Mouse (Mus musculus) hindbrain, embryonic 16.5 days (tissue): Measurements from ENCODE around the gene Wfdc9. TPM values are rescaled to one million over a fixed set of nuclear protein-coding genes. Genes with fewer than 3 reads are reported as not detected.

Source experiments
- ATAC-seq: fragments of 200-750 bp; cut with Nextera tagmentation; 2 replicates; pipeline ENCODE4 v1.8.0; 2017; ENCODE audit warnings: moderate TSS enrichment, moderate library complexity
- H3K27ac ChIP-seq: fragments of 300-500 bp; sonication (generic); 2 replicates; pipeline ENCODE4 v1.5.1; 2014; ENCODE audit warnings: low read depth, mild to moderate bottlenecking, control low read depth, low read length, moderate library complexity
- H3K27me3 ChIP-seq: fragments of 300-500 bp; sonication (generic); replicated peaks from 2 replicates; pipeline ENCODE4 v1.6.1; 2014; ENCODE audit warnings: low read length; ENCODE audit not compliant: control insufficient read depth, insufficient read depth
- H3K36me3 ChIP-seq: fragments of 300-500 bp; sonication (generic); 2 replicates; pipeline ENCODE4 v1.6.1; 2014; ENCODE audit warnings: mild to moderate bottlenecking, low read length, moderate library complexity, mixed read lengths; ENCODE audit not compliant: control insufficient read depth, insufficient read depth
- H3K4me1 ChIP-seq: fragments of 300-500 bp; sonication (generic); 2 replicates; pipeline ENCODE4 v1.6.1; 2014; ENCODE audit warnings: low read depth, low read length; ENCODE audit not compliant: control insufficient read depth, insufficient read depth
- H3K4me2 ChIP-seq: fragments of 300-500 bp; sonication (generic); 2 replicates; pipeline ENCODE4 v1.6.1; 2014; ENCODE audit warnings: mild to moderate bottlenecking, low read length, control low read depth, moderate library complexity
- H3K4me3 ChIP-seq: fragments of 300-500 bp; sonication (generic); 2 replicates; pipeline ENCODE4 v1.5.1; 2014; ENCODE audit warnings: mild to moderate bottlenecking, low read length, control low read depth, moderate library complexity
- H3K9ac ChIP-seq: fragments of 300-500 bp; sonication (generic); 2 replicates; pipeline ENCODE4 v1.6.1; 2014; ENCODE audit warnings: low read depth, mild to moderate bottlenecking, control low read depth, low read length, moderate library complexity
- H3K9me3 ChIP-seq: fragments of 300-500 bp; sonication (generic); 2 replicates; pipeline ENCODE4 v1.6.1; 2014; ENCODE audit warnings: mild to moderate bottlenecking, low read length, moderate library complexity; ENCODE audit not compliant: control insufficient read depth
- WGBS: fragments of 180-500 bp; shearing (Covaris S2); extraction: QIAGEN DNeasy Blood & Tissue Kit; methylation state at CpG from one replicate; pipeline ENCODE4 v1.1.7; 2014; 5-methylcytosine and 5-hydroxymethylcytosine counted together
- polyA plus RNA-seq: library from polyadenylated mRNA; unstranded; fragments of >200 nt; fragmentation: Nextera tagmentation; extraction: Ambion mirVana; gene quantifications from 2 replicates; pipeline ENCODE4 v1.2.1, GENCODE M21; 2015

Wfdc9 gene
- not detected in 2 replicates for polyA plus RNA-seq

- Histone ChIP-seq H3K4me2 (no peak within 1 kb of the TSS), H3K9me3 (no peaks in the 10 kb centered on the region), H3K27me3 (no peaks in the 10 kb centered on the region), H3K4me3 (no peak within 1 kb of the TSS), H3K27ac (no peak within 1 kb of the TSS), H3K36me3 (no peaks in the 10 kb centered on the region), H3K4me1 (no peaks in the 10 kb centered on the region), H3K9ac (no peak within 1 kb of the TSS)
- 86% methylated on average over 9 of the region's 9 CpGs for WGBS
- no peak for ATAC-seq
Observed at GRCm38 (mm10) chr2:164656483-164656882, at the start of gene Wfdc9. Gene Wfdc9 (minus strand): TSS chr2:164656583.

DNA sequence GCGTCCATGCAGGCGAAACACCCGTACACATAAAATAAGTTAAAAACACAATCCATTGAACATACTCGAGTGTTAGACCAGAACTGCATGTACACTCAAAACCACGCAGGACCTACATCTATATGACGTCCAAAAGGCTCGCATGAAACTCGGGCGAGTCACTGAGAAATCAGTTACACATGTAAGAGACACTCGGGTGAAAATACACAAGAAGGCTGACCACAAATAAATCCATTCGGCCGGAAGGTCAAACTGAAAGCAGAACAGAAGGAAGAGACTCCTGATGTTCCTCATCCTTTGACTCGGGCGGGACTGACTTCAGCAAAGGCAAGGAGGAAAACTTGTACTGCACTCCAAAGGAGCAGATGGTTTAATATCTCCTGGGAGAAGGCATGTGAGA lies 49.6 kb upstream of the Wfdc9 start:
- H3K36me3 ChIP-seq, result no peaks in the 10 kb centered on the region
- H3K4me3 ChIP-seq, result no peak overlapping the region
- ATAC-seq, result no peak
- no peaks in the 10 kb centered on the region for H3K4me1 ChIP-seq
- no peak overlapping the region for H3K27ac ChIP-seq
- WGBS, result 92% methylated on average over 14 of the region's 14 CpGs
- no peaks in the 10 kb centered on the region for H3K9me3 ChIP-seq
- H3K4me2 ChIP-seq, result no peak overlapping the region
- H3K27me3 ChIP-seq, result no peaks in the 10 kb centered on the region
- H3K9ac ChIP-seq, result no peak overlapping the region

- WGBS, result 90% methylated on average over 6 of the region's 6 CpGs
- Histone ChIP-seq H3K27ac (no peak overlapping the region), H3K9ac (no peak overlapping the region), H3K9me3 (no peaks in the 10 kb centered on the region), H3K27me3 (no peaks in the 10 kb centered on the region), H3K4me1 (no peaks in the 10 kb centered on the region), H3K4me2 (no peak overlapping the region), H3K4me3 (no peak overlapping the region), H3K36me3 (no peaks in the 10 kb centered on the region)
- no peak for ATAC-seq
Observed at GRCm38 (mm10) chr2:164705328-164705727, 48.9 kb upstream of the Wfdc9 start.

DNA sequence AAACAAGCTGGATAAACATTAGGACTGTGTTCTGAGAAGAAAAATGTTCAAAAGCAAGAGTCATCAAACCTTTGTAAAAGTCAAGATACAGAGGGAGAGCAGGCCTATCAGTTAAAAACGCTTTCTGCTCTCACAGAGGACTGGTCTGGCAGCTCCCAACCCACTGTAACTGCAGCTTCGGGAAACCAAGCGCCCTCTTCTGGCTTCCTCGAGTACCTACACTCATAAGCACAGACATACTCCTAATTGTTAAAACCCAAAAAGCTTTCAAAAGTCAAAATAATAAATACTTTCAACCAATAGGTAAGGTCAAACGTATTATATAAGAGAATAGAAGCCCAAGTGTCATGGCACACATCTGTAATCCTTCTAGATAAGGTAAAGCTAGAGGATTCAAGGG lies 47.9 kb upstream of the Wfdc9 start:
- H3K9ac ChIP-seq, result no peak overlapping the region
- no peak overlapping the region for H3K27ac ChIP-seq
- no peaks in the 10 kb centered on the region for H3K4me1 ChIP-seq
- ATAC-seq, result no peak
- H3K4me3 ChIP-seq, result no peak overlapping the region
- no peaks in the 10 kb centered on the region for H3K9me3 ChIP-seq
- no peaks in the 10 kb centered on the region for H3K36me3 ChIP-seq
- H3K27me3 ChIP-seq, result no peaks in the 10 kb centered on the region
- no peak overlapping the region for H3K4me2 ChIP-seq
- 80% methylated on average over 5 of the region's 5 CpGs for WGBS

DNA sequence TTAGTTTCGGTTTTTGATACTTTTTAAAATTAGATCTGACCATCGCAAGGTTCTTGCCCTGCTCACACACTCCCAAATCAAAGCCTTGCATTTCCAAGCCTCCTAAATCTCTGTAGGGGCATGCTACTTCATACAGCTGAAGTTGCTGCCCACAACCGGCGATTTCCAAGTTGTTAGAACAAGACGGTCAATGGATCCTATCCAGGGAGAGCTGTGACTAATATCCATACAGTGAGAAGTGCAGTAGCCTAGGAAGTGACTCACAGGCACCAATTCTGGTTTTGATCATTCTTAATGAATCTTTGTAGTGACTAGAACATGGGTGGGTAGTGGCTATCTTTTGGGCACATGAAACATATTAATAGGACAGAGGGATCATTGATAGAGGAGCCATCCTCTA lies 45.4 kb upstream of the Wfdc9 start:
- Histone ChIP-seq H3K9me3 (no peaks in the 10 kb centered on the region), H3K4me3 (no peak overlapping the region), H3K4me2 (no peak overlapping the region), H3K36me3 (no peaks in the 10 kb centered on the region), H3K9ac (no peak overlapping the region), H3K27ac (no peak overlapping the region), H3K27me3 (no peaks in the 10 kb centered on the region), H3K4me1 (no peaks in the 10 kb centered on the region)
- ATAC-seq, result no peak
- WGBS, result 92% methylated on average over 5 of the region's 5 CpGs

DNA sequence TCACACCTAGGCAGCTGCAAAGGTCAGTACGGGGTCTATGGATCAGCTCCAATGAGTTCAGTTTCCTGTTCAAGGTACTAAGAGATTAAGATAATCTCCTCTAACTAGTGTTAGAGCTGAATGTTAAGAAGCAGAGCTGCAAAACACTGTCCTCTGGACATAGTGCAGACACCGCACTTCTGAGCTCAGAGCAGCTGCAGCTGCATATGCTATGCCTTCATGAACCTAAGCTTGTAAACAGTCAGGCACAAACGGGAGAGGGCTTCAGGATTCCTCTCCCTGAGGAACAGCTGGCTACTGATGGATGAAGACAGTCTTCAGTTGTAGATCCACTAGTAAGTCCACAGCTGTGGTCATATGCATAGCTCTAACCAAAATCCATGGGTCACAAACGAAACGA lies 44.6 kb upstream of the Wfdc9 start:
- Histone ChIP-seq H3K9ac (no peak overlapping the region), H3K36me3 (no peaks in the 10 kb centered on the region), H3K27me3 (no peaks in the 10 kb centered on the region), H3K4me3 (no peak overlapping the region), H3K4me1 (no peaks in the 10 kb centered on the region), H3K27ac (no peak overlapping the region), H3K4me2 (no peak overlapping the region), H3K9me3 (no peaks in the 10 kb centered on the region)
- no peak for ATAC-seq
- 85% methylated on average over 5 of the region's 5 CpGs for WGBS

GRCm38 (mm10) chr2:164698201-164698600 lies 41.8 kb upstream of the Wfdc9 start, which contains the start of gene Spint4:
Gene Spint4 (plus strand): TSS chr2:164698501.
- no peak within 1 kb of the TSS for H3K9ac ChIP-seq
- H3K27me3 ChIP-seq, result no peaks in the 10 kb centered on the region
- H3K9me3 ChIP-seq, result no peaks in the 10 kb centered on the region
- H3K4me1 ChIP-seq, result no peaks in the 10 kb centered on the region
- H3K4me2 ChIP-seq, result no peak within 1 kb of the TSS
- 66% methylated on average over 4 of the region's 4 CpGs for WGBS
- no peaks in the 10 kb centered on the region for H3K36me3 ChIP-seq
- no peak within 1 kb of the TSS for H3K27ac ChIP-seq
- H3K4me3 ChIP-seq, result no peak within 1 kb of the TSS
- no peak for ATAC-seq

DNA sequence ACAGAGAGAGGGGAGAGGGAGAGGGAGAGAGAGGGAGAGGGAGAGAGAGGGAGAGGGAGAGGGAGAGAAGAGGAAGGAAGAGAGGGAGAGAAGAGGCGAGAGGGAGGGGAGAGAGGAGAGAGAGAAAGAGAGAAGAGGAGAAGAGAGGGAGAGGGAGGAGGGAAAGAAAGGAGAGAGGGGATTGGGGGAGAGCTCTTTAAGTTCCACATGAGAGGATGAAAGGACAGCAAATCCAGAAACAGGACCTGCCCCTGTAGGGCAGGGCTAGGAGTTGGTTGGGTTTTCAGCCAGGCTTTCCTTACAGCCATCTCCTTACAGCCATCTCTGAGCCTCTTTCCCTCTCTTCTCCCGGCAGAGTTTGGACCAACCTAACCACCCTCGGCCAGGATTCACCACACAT lies 28.4 kb upstream of the Wfdc9 start, which contains the start of gene Wfdc13:
TSS of gene Wfdc13 (plus strand) at position 301 of the 400 bp plus-strand sequence.
- no peak for ATAC-seq
- H3K36me3 ChIP-seq, result no peaks in the 10 kb centered on the region
- no peak within 1 kb of the TSS for H3K27ac ChIP-seq
- WGBS, result 80% methylated on average over 3 of the region's 3 CpGs
- H3K4me2 ChIP-seq, result no peak within 1 kb of the TSS
- no peaks in the 10 kb centered on the region for H3K27me3 ChIP-seq
- H3K4me1 ChIP-seq, result no peaks in the 10 kb centered on the region
- no peak within 1 kb of the TSS for H3K4me3 ChIP-seq
- no peaks in the 10 kb centered on the region for H3K9me3 ChIP-seq
- no peak within 1 kb of the TSS for H3K9ac ChIP-seq

GRCm38 (mm10) chr2:164679906-164680305 lies 23.5 kb upstream of the Wfdc9 start:
- Histone ChIP-seq H3K9me3 (no peaks in the 10 kb centered on the region), H3K4me3 (no peak overlapping the region), H3K4me1 (peaks cover 7% of the 10 kb centered on the region), H3K36me3 (no peaks in the 10 kb centered on the region), H3K27me3 (no peaks in the 10 kb centered on the region), H3K27ac (no peak overlapping the region), H3K9ac (no peak overlapping the region), H3K4me2 (no peak overlapping the region)
- ATAC-seq, result no peak
- WGBS, result 64% methylated on average over 3 of the region's 3 CpGs
